Mouse (Mus musculus) G1E (cell line): ENCODE measurements around the gene Itga9. TPM values are rescaled to one million over a fixed set of nuclear protein-coding genes. Genes with fewer than 3 reads are reported as not detected.

ENCODE experiments used
- ATAC-seq: 2 replicates; pipeline ENCODE4 v1.8.0; 2016; ENCODE audit warnings: mild to moderate bottlenecking; ENCODE audit not compliant: insufficient number of reproducible peaks, poor library complexity, low FRiP score, severe bottlenecking; ENCODE audit errors: extremely low read depth
- DNase-seq: peaks from one replicate; pipeline ENCODE4 v3.0.0; 2012; ENCODE audit warnings: low spot score
- H3K27me3 ChIP-seq: 2 replicates; pipeline ENCODE4 v1.6.1; 2012; ENCODE audit warnings: mild to moderate bottlenecking, low read length, inconsistent platforms; ENCODE audit not compliant: insufficient read depth
- H3K36me3 ChIP-seq: replicated peaks from 2 replicates; pipeline ENCODE3; 2012; ENCODE audit warnings: mild to moderate bottlenecking, inconsistent platforms
- H3K4me1 ChIP-seq: 2 replicates; pipeline ENCODE4 v1.6.1; 2012; ENCODE audit warnings: low read depth, low read length, inconsistent platforms, mixed read lengths; ENCODE audit not compliant: insufficient read depth
- H3K4me3 ChIP-seq: 2 replicates; pipeline ENCODE4 v1.5.1; 2012; ENCODE audit warnings: low read depth, mild to moderate bottlenecking, inconsistent platforms, low read length, moderate library complexity, mixed read lengths
- H3K9me3 ChIP-seq: replicated peaks from 2 replicates; pipeline ENCODE4 v1.6.1; 2012; ENCODE audit warnings: inconsistent platforms
- CTCF ChIP-seq: IDR thresholded peaks from 2 replicates; pipeline ENCODE4 v1.5.1; 2012; ENCODE audit warnings: low read depth, low read length, inconsistent platforms, mixed read lengths
- GATA1 ChIP-seq: IDR thresholded peaks from 2 replicates; pipeline ENCODE4 v1.6.1; 2012; ENCODE audit warnings: borderline replicate concordance, low read length, inconsistent platforms, mixed read lengths
- GATA2 ChIP-seq: IDR thresholded peaks from 2 replicates; pipeline ENCODE4 v1.6.1; 2012; ENCODE audit warnings: low read depth, low read length, inconsistent platforms, borderline replicate concordance
- POLR2AphosphoS5 ChIP-seq: IDR thresholded peaks from 2 replicates; pipeline ENCODE4 v1.6.1; 2012; ENCODE audit warnings: low read depth, low read length, inconsistent platforms; ENCODE audit not compliant: insufficient replicate concordance
- TAL1 ChIP-seq: conservative IDR thresholded peaks from 2 replicates; pipeline ENCODE4 v1.6.1; 2012; ENCODE audit warnings: low read depth, low read length, inconsistent platforms, mixed read lengths
- polyA plus RNA-seq: library from polyadenylated mRNA; stranded (reverse); fragments of >175 nt; gene quantifications from 2 replicates; pipeline ENCODE4 v1.2.3, GENCODE M21; 2012
- total RNA-seq, 2 experiments: library from RNA; stranded (forward) in 1 of 2; stranded (reverse) in 1 of 2; fragments of 200-1000 nt in 1 of 2; fragments of >200 nt in 1 of 2; fragmentation: Nextera tagmentation in 1 of 2; gene quantifications; 2 replicates each; pipeline ENCODE4 v1.2.3; 2014 to 2017

Gene Itga9
- total and polyA plus RNA-seq, 3 experiments: 0.11 TPM; not detected in 2

DNA sequence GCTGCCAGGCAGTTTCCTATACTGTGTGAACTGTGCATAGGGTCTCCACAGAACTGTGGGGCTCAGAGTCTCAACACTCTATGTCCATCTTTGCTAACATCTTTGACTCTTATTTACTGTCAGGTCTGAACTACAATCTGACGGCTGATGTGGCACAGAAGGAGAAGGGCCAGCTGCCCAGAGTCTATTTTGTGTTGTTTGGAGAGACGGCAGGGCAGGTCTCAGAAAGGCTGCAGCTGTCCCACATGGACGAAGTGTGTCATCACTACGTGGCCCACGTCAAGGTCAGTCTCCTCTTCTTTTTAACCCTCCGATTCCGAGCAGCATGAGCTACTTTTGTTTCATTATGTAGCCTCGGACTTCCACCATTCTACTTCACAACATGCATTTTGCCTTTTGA is 91.7 kb downstream of the Itga9 start:
- no peak for ATAC-seq
- peaks cover 87% of the 10 kb centered on the region for H3K9me3 ChIP-seq
- no peaks in the 10 kb centered on the region for H3K27me3 ChIP-seq
- TF ChIP-seq TAL1 (no peak), GATA1 (no peak), CTCF (no peak), GATA2 (no peak), POLR2AphosphoS5 (no peak)
- no peak overlapping the region for H3K4me3 ChIP-seq
- DNase-seq: no peak
- H3K36me3 ChIP-seq: no peaks in the 10 kb centered on the region
- H3K4me1 ChIP-seq: no peaks in the 10 kb centered on the region

DNA sequence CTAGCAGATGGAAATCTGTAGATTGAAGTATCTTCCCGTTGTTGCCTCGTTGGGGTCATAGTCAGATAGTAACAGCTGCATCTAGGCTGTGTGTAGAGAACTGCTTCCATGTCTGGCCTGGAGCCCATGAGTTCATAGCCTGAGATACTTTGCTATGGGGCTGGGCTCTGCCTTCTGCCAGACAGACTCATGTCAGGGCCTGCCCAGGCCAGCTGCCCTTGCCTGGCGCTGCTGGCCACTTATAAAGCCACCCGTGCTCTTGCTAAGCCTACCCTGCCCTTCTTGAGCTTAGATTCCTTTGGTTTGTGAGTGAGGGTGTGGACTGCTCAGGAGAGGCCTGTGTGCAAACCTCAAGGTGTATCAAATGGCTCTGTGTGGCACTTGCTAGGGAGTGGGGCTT is 93.2 kb downstream of the Itga9 start:
- no peak for ATAC-seq
- no peak for TF ChIP-seq CTCF
- H3K9me3 ChIP-seq: peaks cover 79% of the 10 kb centered on the region

DNA sequence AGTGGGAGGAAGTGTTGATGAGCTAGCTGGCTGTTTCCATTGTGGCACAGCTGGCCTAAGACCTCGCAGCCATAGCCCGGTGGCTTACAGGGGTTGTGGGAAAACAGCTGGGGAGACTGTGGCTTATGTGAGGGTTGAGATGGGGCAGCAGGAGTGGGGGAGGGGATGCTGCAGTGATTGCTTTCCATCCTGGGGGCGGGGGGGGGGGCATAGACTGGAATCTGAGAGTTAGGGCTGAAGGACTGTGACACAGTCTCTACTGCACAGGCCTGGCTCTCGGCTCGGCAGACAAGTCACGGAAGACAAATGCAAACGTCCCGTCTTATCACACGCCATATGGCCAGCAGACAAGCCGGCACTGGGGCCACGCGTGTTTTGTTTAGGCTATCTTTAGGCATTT is 94.4 kb downstream of the Itga9 start:
- Histone ChIP-seq H3K27me3 (no peaks in the 10 kb centered on the region), H3K9me3 (peaks cover 80% of the 10 kb centered on the region), H3K4me3 (no peak overlapping the region), H3K4me1 (no peaks in the 10 kb centered on the region), H3K36me3 (no peaks in the 10 kb centered on the region)
- TF ChIP-seq GATA2: no peak
- no peak for TF ChIP-seq TAL1
- TF ChIP-seq GATA1: no peak
- TF ChIP-seq POLR2AphosphoS5: no peak
- no peak for TF ChIP-seq CTCF
- DNase-seq (no peak), ATAC-seq (no peak)

More for the DNA sequence above, 93.2 kb downstream of the Itga9 start:
- no peaks in the 10 kb centered on the region for H3K4me1 ChIP-seq
- no peaks in the 10 kb centered on the region for H3K36me3 ChIP-seq
- H3K4me3 ChIP-seq: no peak overlapping the region
- DNase-seq: no peak
- H3K27me3 ChIP-seq: no peaks in the 10 kb centered on the region

DNA sequence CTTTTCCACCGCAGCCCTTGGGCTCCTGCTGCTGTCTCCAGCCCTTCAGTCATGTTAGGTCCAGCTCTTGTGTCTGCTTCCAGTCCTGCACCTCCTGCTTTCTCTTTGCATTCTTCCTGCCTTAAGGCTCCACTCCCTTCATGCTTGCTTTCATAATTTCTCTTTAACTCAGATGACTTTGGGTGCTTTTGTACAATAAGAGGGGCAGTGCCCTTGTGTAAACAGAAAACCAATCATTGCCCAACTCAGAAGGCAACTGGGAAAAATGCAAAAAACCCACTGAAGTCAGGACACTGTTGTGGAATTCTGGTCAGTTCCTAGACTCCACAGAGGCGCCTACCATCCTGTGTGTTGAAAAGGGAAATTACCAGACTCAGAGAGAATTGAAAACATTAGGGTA is 95.3 kb downstream of the Itga9 start:
- Histone ChIP-seq H3K4me3 (no peak overlapping the region), H3K36me3 (no peaks in the 10 kb centered on the region), H3K9me3 (peaks cover 80% of the 10 kb centered on the region), H3K4me1 (no peaks in the 10 kb centered on the region), H3K27me3 (no peaks in the 10 kb centered on the region)
- DNase-seq (no peak), ATAC-seq (no peak)
- TF ChIP-seq GATA1: no peak
- TF ChIP-seq POLR2AphosphoS5: no peak
- no peak for TF ChIP-seq CTCF
- TF ChIP-seq GATA2: no peak
- TF ChIP-seq TAL1: no peak

DNA sequence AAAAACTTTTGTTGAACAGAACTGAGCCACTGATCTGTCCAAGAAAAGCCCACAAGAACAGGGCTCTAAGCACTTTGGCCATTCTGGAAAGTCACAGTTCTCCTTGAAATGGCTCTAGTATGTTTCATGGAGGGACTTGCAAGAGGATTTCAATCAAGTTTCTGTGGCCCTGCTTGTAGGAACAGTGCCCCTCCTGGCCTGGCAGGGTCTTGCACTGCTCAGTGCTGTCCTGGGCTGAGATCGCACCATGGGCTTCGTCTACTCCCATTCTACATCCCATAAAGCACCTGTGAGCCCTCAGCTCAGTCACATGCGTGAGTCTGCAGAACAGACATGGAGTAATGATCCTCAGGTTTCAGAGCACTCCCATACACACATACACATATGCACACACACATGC is 96.7 kb downstream of the Itga9 start:
- TF ChIP-seq TAL1: no peak
- H3K27me3 ChIP-seq: no peaks in the 10 kb centered on the region
- H3K36me3 ChIP-seq: no peaks in the 10 kb centered on the region
- peaks cover 75% of the 10 kb centered on the region for H3K9me3 ChIP-seq
- DNase-seq (no peak), ATAC-seq (no peak)
- H3K4me1 ChIP-seq: no peaks in the 10 kb centered on the region
- no peak overlapping the region for H3K4me3 ChIP-seq

DNA sequence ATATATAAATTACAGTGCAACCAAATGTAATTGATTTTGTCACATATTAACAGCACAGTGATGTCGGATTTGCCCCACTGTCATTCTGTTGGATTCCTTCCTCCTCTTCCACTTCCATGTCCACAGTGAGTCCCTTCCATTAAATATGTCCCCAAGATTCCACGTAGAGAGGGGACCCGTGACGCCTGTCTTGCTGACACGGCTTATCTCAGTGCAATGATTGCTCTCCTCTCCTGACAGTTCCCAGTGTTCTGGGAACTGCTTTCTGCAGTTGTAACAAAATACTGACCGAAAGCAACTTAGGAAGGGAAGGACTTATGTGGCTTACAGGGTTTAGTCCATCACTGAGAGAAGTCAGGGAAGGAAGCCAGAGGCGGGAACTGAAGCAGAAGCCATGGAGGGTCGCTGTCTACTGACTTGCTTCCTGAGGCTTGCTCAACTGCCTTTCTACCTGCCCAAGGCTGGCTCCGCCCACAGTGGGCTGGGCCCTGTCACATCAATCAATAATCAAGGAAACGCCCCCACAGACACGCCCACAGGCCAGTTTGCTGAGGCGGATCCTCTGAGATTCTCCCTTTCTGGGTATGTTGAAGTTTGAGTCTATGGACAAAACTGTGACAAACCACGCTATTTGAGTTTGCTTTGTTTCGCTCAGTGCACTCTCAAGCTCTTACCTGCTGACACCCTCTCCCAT is 99.0 kb downstream of the Itga9 start:
- Histone ChIP-seq H3K4me1 (no peaks in the 10 kb centered on the region), H3K36me3 (no peaks in the 10 kb centered on the region), H3K4me3 (no peak overlapping the region), H3K9me3 (peaks cover 76% of the 10 kb centered on the region), H3K27me3 (no peaks in the 10 kb centered on the region)
- no peak for ATAC-seq
- no peak for DNase-seq
- TF ChIP-seq GATA2: no peak
- TF ChIP-seq GATA1: no peak
- TF ChIP-seq CTCF: no peak
- TF ChIP-seq TAL1: no peak
- no peak for TF ChIP-seq POLR2AphosphoS5
